Mouse (Mus musculus) embryo, embryonic 9.5 days (tissue): Measurements from ENCODE around the gene Crtc3.

Experiments used
- DNase-seq: peaks from one replicate; pipeline ENCODE4 v3.0.0-alpha.2; 2017; ENCODE audit errors: extremely low spot score

The Crtc3 gene

DNA sequence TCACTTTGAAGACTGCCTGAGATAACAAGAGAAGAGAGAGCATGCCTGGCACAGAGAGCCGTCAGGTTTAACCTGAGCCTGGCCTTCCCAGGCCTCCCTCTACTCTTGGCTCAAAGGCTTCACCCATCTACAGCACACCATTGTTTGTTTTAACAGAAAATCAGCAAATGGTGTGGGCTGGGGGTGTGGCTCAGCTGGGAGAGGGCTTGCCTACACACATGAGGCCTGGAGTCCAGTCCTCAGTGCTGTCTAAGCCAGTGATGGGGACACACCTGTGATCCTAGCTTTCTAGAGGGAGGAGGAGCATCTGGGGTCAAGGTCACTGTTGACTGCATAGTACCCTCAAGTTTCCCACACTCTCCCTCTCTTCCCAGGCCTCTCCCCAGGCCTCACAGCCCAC lies 6.0 kb downstream of the Crtc3 start:
- DNase-seq = no peak

DNA sequence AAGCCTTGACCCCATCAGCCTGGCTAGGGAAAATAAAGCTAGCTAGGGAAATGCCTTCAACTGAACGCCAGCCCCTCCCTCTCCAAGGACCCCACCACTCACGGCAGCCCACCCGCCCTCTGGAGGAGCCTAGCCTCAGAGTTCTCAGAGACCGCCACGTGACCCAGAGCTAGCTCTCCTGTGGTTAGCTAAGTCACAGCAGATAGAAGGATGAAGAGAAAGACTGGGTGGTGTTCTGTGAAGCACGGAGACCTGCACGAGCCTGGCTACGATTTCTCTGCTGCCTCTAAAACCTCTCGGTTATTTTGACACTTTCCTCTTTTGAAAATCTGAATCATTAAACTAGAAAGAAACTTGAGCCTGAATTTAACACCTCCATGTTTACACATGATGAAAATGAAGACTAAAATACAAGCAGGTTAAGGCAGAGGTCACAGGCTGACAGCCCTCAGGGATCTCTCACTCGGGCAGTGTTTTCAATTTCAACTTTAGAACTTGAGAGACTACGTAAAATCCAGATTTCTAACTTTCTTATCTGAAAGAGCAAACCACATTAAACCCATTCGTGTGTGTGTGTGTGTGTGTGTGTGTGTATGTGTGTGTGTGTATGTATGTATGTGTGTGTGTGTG lies 8.3 kb downstream of the Crtc3 start:
- peak; percentile 48 for DNase-seq

DNA sequence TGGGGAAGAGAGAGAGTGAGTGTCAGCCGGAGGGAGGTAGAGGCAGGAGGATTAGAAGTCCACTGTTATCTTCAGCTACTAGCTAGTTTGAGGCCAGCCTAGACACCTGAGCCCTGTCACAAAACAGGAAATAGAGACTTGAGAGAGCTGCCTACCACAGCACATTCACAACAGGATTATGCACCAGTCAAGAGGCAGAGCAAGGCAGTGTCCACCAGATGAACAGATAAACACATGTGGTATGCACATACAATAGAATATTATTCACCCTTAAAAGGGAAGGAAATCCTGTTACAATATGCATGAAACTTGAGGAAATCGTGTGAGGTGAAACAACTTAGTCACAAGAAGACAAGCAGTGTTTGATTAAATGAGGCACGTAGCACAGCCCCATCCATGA lies 16.4 kb downstream of the Crtc3 start:
- no peak for DNase-seq

DNA sequence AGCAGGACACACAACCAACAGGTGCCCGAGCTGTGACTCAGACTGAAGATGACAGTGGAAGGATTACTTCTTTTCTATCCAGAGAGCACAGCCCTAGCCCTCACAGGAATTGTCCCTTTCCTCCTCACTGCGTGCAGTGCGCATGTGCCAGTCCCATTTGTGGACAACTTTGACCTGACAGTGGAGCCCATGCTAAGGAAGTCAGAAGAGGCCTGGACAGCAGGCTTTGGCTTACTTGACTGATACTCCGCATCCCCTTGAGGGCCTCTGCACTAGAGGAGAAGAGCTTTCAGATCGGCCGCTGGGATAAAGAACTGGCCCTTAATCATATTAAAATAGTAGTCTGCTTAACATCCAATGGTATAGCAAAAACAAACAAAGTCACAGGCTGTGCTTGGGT lies 17.8 kb downstream of the Crtc3 start:
- DNase-seq = no peak

DNA sequence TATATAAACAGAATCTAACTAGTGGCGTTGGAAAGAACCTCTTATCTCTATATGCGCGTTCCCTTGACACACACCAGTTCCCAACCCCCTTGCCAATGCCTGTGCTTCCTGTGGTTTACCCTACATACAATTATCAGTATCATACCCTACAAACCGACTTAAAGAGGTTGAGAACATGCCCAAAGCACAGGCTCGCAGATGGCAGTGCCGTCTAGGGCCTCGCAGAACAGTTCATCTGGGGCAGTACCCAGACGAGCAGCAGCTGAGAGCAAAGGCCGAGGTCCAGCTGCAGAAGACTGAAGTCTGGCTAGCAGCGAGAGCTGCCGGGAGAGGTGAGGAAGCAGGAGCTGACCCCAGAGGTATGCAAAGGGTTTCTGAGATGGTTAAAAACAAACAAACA lies 21.5 kb downstream of the Crtc3 start:
- no peak for DNase-seq

DNA sequence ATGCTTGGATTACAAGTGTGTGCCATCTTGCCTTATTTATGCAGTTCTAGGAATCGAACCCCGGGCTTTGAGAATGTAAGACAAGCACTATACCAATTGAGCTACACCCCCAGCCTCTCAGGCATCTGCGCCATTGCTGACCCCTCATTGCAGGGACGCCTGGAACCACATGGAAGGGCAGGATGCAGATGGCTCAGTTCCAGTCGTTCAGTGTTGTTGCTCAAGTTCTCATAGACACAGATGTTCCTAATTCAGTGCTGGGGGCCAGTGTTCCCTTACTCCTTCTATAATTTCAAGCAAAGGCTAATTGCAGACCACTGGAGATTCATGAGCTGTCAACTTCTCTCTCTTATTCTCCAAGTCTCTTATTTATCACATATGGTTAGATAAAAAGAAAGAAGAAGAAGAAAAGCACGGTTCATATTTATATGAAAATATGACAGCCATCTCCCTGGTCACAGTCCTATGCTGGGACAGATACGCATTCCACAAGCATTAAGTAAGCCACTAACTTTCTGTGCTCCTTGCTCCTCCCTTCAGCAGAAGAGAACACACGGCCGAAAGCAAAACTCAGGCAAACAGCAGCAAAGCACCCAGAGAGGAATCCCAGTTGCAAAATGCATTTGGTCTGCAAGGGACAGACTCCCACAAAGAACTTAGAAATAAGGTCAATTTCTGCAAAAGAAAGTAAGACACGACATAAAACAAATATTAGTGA lies 22.3 kb downstream of the Crtc3 start:
- no peak for DNase-seq

DNA sequence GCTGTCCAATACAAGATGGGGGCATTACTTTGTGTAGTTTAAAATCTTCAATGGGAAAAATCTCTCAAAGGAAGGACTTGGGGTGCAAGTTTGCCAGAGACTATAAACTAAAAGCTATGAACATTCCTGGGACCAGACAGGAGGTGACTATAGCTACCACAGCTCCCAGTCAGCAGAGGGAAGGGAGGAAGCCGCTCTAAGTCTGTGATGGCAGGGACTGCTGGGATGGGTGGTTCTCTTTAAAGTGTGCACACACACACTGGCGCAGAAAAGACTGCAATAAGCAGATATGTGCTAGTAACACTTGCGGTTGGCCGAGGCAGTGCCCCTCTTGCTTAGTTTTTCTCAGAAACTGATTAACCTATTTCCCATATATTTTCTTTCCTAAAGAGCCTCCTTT lies 27.6 kb downstream of the Crtc3 start:
- no peak for DNase-seq

DNA sequence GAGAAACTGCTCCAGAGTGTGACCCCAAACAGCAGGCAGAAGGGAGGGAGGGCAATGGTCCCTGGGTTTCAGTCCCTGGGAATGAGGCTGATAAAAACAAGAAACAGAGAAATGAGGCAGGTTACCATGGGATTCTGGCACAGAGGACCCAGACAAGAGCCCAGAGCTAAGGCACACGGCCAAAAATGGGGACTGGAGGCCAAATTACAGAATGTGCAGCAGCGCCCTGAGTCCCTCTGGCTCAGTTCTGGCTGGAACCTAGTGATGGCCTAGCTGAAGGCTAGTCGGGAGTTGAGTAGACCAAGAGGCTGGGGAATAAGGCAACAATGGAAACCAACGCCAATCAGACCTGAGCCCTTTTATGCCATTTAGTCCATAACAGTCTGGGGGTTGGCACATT lies 28.1 kb downstream of the Crtc3 start:
- no peak for DNase-seq

DNA sequence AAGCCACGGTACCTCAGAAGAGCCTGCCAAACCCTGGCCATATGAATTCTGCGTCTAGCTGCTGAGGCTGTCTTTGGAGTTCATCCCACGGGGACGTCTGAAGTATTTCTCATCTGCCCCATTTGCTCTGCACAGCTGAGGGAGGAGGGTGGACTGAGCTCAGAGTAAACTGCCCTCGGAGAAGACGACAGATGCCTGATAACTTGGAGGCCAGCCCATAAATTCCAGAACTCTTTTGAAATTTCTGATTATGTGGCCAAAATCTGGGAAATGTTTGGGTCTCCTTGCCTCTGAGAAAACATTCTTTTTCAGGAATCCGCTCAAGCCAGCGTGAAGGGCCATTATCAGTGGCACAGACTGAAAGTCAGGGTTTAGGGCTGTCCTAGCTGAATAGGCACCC lies 30.8 kb downstream of the Crtc3 start:
- DNase-seq = no peak

DNA sequence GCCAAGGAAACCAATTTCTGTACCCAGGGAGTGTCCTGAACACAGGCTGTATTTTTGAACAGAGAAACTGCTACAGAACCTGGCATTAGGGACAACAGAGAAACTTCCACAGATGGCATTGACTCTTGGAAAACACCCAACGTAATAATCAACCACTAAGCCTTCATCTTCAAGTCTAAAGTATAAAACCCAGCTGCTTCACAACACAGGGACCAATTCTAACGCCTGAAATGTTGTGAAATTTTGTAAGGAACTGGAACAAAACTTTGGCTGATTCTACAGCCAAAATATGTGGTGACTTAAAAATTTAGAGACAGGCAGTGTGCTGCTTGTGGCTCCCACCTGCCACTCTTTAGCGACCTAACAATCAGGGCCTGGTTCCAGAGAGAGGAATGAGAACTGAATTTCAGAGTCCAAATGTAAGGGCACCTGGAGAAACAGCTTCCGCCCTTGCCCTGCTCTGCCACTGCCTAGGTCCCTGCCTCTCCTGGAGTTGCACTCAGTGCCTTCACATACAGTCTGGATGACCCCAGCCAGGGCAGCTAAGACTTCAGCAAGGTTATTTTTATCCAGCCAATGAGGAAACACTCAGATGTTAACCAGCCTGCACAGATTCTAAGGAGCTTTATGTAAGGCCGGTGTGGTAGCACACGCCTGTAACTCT lies 33.2 kb downstream of the Crtc3 start:
- no peak for DNase-seq

DNA sequence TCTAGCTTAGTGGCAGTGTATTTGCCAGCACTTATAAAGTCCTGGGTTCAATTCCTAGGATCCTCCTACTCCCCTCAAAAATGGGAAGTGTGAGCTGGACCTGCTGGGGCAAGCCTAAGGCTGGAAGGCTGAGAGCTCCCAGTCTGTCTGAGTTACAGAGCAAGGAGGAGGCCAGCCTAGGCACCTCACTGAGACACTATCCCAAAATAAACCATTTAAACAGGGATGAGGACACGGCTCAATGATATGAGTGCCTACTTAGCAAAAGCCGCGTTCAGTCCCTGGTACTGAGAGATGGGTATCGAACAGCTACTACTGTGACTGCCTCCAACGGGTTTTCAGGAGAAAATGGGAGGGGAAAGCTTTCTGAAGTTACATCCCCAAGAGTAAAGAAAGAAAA lies 33.8 kb downstream of the Crtc3 start:
- no peak for DNase-seq

DNA sequence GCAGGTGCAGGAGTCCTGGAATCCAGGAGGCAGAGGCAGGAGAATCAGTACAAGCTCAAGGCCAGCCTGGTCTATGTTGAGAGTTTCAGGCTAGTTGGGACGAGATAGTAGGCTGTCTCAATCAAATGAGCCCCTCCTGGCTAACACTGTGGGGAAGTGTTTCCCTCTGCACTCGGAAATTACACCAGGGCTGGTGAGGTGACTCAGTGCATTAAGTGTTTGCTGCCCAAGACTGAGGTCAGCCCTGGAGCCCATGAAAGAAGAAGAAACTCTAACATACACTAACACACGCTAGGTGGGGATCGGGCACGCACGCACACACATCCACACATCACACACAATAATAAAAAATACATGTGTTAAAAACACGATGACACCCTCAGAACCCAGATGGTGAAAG lies 34.3 kb downstream of the Crtc3 start:
- DNase-seq = no peak

DNA sequence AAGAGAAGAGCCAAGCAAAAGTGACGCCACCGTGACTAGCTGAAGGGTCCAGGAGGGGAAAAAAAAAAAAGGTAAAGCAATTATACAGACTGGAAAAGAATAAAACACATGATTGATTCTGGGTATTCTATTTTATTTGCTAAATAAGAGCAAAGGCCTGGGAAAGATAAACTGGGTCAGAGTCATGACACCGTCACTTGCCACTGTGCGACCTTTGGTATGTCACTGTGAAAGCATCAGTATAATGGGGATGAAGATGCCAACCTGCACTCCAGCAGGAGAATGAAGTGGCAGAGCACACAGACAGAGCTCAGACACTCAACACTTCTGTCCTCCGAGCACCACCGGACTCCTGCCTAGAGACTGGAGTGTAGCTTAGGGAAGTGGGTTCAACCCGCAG lies 34.7 kb downstream of the Crtc3 start:
- no peak for DNase-seq

DNA sequence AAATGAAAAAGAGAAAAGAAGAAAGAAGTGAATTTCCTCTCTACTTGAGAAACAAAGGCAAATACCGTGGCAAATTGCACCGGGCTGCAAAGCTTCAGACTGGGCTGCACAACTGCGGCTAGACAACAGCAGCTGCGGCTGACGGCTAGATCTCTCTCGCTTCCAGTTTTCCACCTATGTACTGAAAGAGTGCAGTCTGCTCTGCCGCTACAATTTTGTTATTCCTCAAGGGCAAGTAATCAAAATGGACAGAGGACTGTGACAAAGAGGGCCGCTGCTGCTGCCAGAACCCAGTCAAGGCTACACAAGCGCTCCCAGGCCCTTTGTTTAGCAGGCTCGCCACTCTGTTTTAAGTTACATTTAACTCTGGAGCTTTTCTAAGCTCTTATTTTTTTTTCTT lies 35.6 kb downstream of the Crtc3 start:
- DNase-seq = no peak

DNA sequence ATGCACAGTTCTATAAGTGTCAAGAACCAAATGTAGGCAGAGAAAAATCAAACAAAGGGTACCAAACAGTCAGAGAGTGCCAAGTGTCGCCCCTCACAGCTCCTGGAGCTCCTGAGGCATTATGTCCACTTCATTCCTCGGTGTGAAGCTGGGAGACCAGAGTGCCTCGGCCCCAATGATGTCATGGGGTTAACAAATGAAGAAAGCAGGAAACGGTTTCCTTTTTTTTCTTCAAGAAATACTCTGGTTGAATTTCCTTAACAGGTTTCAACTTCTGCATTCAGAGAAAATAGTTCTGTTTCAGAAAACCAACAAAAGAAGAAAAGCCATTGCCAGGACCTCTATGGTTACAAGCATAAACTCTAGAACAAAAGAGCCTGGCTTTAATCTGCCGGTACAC lies 36.4 kb downstream of the Crtc3 start:
- DNase-seq = no peak

DNA sequence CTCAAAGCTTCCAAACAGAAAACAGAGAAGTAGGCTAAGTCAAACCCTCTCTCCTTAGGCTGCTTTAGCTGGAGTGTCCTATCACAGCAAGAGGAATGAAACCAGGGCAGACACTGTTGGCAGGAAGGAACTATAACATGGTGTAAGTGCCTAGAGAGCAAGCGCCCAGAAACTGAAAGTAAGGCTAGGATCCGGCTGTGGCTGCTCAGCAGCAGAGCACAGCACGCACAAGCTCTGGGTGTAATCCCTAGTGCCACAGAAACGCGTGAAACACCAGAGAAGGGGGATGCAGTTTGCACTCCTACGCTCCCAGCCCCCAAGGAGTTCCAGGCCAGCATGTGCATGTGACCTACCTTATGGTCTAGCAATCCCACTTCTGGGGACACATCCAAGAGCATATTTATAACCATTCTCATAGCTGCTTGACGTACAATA lies 41.2 kb downstream of the Crtc3 start:
- no peak for DNase-seq

DNA sequence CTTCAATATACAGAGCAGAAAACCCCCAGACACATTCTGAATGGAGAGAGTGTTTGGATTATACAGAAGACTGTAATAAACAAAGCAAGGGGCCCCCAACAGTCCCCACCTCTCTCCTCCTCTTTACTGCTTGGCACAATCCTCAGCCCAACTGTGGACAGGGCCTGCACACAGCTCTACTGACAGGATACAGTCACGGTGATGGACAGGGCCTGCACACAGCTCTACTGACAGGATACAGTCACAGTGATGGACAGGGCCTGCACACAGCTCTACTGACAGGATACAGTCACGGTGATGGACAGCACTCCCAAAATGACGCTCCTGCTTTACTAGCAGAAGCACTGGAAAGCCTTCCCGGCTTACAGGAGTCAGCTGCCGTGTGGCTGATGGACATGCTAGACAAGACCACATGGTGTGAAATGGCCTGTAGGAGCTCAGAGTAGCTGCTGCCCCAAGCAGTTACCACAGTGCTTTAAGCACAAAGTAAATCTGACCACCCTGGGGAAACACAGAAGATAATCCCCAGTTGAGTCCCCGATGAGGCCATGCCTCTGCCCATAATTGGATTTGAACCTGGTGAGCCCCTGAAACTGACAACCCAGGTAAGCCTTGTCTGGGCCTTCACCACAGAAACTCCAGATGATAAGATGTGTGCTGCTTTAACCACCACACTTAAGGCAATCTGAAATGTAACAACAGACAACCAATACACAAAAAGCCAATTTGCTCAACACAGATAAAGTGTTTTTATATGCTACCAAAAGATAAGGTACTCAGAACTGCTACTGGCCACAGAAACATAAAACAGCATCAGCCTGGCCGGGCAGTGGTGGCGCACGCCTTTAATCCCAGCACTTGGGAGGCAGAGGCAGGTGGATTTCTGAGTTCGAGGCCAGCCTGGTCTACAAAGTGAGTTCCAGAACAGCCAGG lies 42.3 kb downstream of the Crtc3 start:
- no peak for DNase-seq

DNA sequence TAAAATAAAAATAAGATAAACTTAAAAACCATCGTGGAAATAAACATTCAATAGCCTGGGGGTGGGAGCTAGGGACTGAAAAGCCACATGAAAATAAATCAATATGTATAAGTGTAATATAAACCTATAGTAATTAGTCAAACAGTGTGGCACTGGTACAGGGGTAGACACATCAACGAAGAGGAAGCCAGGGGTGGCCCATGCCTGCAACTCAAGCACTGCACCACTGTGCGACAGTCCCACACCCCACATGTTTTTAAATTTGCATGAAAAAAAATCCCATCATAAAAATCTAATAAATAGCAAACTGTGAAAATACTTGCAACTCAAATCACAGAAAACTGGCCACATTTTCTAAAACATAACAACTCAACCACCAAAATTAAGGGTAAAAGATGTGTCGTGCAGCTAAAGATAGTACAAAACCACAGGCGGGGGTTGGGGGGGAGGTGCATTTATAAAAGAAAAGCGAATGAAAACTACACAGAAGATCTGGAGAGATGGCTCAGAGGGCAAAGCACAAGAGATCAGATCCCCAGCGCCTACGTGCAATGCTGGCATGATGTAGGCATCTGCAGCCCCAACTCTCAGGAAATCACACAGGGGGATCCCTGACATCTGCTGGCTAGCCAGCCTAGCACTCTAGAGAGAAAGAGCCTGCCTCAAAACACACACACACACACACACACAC lies 45.6 kb downstream of the Crtc3 start:
- no peak for DNase-seq

DNA sequence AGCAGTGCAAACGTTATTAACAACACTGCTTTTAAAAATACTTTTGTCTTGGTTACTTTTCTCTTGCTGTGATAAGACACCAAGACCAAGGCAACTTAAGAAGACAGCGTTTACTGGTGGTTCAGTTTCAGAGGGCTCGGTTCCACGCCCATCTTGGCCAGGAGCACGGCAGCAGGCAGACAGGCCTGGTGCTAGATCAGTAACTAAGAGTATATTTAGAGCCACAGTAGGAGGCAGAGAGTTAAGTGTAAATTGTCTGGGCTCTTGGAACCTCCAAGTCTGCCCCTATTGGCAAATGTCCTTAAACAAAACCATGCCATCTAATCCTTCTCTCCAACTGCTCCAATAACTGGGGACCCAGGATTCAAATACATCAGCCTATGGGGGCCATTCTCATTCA lies 46.1 kb downstream of the Crtc3 start:
- DNase-seq = no peak

DNA sequence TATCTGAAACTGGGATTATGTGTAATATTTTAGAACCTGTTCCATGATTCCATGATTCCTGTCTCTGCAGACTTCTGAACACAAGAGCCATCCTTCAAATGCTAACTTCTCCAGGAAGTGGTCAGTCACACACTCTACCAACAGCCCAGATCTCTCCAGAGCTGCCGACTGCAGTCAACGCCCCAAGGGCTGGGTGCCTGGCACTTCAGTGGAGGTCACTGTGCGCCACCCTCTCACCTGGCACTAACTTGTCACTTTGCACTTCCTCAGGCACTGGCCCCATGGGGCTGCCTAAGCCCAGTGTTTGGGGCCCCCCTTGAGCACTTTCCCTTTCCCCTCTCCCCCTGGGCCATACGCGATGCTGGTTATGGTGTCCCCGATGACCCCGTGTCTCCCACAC lies 46.8 kb downstream of the Crtc3 start:
- no peak for DNase-seq

DNA sequence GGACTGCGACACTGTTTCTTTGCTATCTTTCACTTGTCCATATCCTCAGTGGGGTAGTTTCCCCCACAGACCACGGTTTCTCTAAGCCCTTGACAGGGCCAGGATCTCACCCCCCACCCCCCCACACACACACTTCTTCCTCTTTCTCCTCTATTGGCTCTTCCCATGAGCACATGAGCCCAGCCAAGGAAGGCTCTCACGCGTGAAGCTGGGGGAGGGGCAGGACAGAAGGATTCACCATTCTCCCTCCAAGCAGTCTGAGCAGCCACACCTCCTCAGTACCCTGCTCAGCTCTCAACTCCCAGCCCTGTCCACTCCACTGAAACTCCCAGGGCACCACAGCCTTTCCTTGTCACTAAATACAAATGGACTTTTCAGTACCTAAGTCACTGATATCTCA lies 47.2 kb downstream of the Crtc3 start:
- peak; percentile 43 for DNase-seq

DNA sequence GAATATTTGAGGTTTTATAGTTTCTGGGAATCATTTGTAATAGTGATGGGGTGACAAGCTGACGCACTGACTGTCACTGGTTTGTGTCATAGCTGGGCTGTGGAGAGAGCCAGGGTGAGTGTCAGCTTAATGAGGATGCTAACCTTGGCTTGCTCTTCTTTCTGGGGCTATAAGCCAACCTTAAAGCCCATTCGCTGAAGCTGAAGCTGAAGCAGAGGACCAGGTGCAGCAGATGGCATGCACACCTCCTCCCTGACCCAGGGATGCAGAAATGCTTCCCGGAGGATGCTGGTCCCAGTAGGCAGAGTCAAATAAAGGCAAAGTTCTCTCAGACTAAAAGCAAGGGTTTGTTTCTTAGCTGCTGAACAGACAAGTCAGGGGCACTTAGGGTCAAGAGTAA lies 48.7 kb downstream of the Crtc3 start:
- DNase-seq = no peak
